Mouse (Mus musculus) neural tube, embryonic 15.5 days (tissue): Measurements from ENCODE around the gene Cxcl3. TPM values are rescaled to one million over a fixed set of nuclear protein-coding genes. Genes with fewer than 3 reads are reported as not detected.
A peak's percentile ranks its signal among the peaks of the same experiment; 100 is the strongest.

Experiments used
- ATAC-seq: fragments of 200-750 bp; cut with Nextera tagmentation; 2 replicates; pipeline ENCODE4 v1.8.0; 2017; ENCODE audit warnings: mild to moderate bottlenecking, moderate TSS enrichment, moderate library complexity; ENCODE audit not compliant: low FRiP score
- H3K27ac ChIP-seq: fragments of 300-500 bp; sonication (generic); replicated peaks from 2 replicates; pipeline ENCODE4 v1.5.1; 2015; ENCODE audit warnings: mild to moderate bottlenecking, inconsistent platforms
- H3K27me3 ChIP-seq: fragments of 300-500 bp; sonication (generic); replicated peaks from 2 replicates; pipeline ENCODE4 v1.6.1; 2015; ENCODE audit warnings: inconsistent platforms
- H3K36me3 ChIP-seq: fragments of 300-500 bp; sonication (generic); 2 replicates; pipeline ENCODE4 v1.6.1; 2015; ENCODE audit warnings: inconsistent platforms
- H3K4me1 ChIP-seq: fragments of 300-500 bp; sonication (generic); 2 replicates; pipeline ENCODE4 v1.6.1; 2015; ENCODE audit warnings: inconsistent platforms
- H3K4me2 ChIP-seq: fragments of 300-500 bp; sonication (generic); 2 replicates; pipeline ENCODE4 v1.6.1; 2015; ENCODE audit warnings: inconsistent platforms, mild to moderate bottlenecking, moderate library complexity
- H3K4me3 ChIP-seq: fragments of 300-500 bp; sonication (generic); replicated peaks from 2 replicates; pipeline ENCODE4 v1.5.1; 2015; ENCODE audit warnings: mild to moderate bottlenecking, inconsistent platforms
- H3K9ac ChIP-seq: fragments of 300-500 bp; sonication (generic); replicated peaks from 2 replicates; pipeline ENCODE4 v1.6.1; 2015; ENCODE audit warnings: mild to moderate bottlenecking, inconsistent platforms
- H3K9me3 ChIP-seq: fragments of 300-500 bp; sonication (generic); replicated peaks from 2 replicates; pipeline ENCODE4 v1.6.1; 2016; ENCODE audit warnings: inconsistent platforms
- WGBS: fragments of 180-500 bp; shearing (Covaris S2); methylation state at CpG from one replicate; pipeline ENCODE4 v1.1.7; 2015; ENCODE audit warnings: mixed read lengths; 5-methylcytosine and 5-hydroxymethylcytosine counted together
- polyA plus RNA-seq: library from polyadenylated mRNA; unstranded; fragments of >200 nt; fragmentation: Nextera tagmentation; extraction: Ambion mirVana; gene quantifications from 2 replicates; pipeline ENCODE4 v1.2.1, GENCODE M21; 2015

The Cxcl3 gene
- 0.18 and 0.20 TPM in 2 replicates for polyA plus RNA-seq

DNA sequence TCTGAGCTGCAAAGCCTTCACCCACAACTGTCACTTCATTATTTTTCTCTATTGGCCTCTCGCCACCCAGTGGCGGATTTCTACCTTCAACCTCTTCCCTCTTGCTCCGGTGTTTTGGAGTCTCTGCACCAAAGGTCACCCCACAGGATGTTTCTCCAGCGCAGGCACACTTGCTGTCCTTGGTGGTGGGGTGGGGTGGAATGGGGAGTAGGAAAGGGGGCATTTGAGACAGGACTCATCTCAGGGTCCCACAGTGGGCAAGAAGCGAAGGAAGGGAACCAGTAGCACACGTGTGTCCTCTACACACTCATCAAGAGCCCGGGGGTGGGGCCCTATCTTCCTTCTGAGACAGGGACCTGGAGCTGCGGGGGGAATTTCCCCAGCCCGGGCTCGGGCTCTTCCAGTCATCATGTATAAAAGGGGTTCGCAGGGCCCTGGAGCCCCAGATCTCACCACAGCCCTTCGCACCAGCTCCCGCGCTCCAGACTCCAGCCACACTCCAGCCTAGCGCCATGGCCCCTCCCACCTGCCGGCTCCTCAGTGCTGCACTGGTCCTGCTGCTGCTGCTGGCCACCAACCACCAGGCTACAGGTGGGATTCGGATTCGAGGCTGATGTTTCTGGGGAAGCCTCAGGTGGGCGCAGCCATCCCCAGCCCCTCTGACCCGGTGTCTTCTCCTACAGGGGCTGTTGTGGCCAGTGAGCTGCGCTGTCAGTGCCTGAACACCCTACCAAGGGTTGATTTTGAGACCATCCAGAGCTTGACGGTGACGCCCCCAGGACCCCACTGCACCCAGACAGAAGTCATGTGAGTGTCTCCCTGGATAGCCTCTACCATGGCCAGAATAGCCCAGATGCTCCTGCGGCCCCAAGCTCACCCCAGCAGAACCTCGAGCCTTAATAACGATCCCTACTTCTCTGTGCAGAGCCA is at the start of gene Cxcl3:
Gene Cxcl3, plus strand, starts transcription at position 445 of the 930 bp plus-strand sequence.
- H3K27me3 ChIP-seq: no peaks in the 10 kb centered on the region
- H3K9me3 ChIP-seq: no peaks in the 10 kb centered on the region
- H3K4me2 ChIP-seq: peak within 1 kb of the TSS; percentile 85
- no peaks in the 10 kb centered on the region for H3K36me3 ChIP-seq
- peak within 1 kb of the TSS; percentile 41 for H3K4me3 ChIP-seq
- no peak within 1 kb of the TSS for H3K27ac ChIP-seq
- H3K4me1 ChIP-seq: peaks cover 7% of the 10 kb centered on the region
- peak; percentile 92 for ATAC-seq
- WGBS: 19% methylated on average over 26 of the region's 26 CpGs
- peak within 1 kb of the TSS; percentile 30; the same call in 1 of the 2 replicates for H3K9ac ChIP-seq

DNA sequence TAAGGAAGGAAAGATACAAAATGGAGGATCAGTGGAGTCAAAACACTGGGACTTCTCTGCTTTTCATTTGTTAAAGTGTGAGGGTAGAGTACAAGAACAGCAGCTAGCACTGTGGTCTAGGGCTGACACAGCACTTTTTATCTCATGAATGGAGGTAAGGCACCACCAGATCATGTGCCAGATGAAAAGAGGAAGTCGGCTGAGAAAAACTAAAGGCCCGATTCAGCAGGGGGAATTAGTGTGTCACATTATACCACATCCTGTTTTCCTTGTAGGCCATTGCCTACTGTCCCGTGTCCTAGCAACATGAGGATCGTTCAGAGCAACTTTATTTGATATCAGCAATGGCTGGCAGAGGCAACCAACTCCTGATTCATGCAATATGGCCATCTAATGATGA is 43.9 kb upstream of the Cxcl3 start:
- WGBS: 73% methylated on average over 4 of the region's 4 CpGs
- no peaks in the 10 kb centered on the region for H3K27me3 ChIP-seq

DNA sequence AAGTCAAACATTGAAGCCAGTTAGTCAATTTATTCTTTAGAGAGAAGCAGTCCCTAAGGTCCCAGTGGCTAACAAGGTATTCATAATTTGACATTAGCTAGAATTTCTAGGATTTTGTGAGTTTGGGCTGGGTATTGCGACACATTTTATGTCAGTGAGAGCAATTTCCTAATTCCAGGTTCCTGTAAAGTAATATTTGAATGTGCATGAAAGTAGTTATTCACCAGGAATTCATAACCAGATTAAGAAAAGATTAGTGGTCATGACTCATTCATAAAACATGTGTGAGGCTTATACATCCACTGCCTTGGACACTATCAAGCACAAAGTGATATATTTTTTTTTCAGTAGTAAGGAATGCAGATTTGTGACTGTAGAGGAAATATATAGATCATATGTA is 32.0 kb upstream of the Cxcl3 start:
- Histone ChIP-seq H3K4me2 (no peak overlapping the region), H3K9me3 (no peaks in the 10 kb centered on the region), H3K4me1 (peaks cover 6% of the 10 kb centered on the region), H3K27me3 (no peaks in the 10 kb centered on the region), H3K27ac (no peak overlapping the region), H3K36me3 (no peaks in the 10 kb centered on the region), H3K4me3 (no peak overlapping the region), H3K9ac (no peak overlapping the region)
- no peak for ATAC-seq
- 96% methylated on average over 1 of the region's 1 CpGs for WGBS

More for the DNA sequence above, 43.9 kb upstream of the Cxcl3 start:
- H3K9me3 ChIP-seq: no peaks in the 10 kb centered on the region
- no peak for ATAC-seq
- H3K4me1 ChIP-seq: no peaks in the 10 kb centered on the region
- no peak overlapping the region for H3K4me3 ChIP-seq
- no peaks in the 10 kb centered on the region for H3K36me3 ChIP-seq
- no peak overlapping the region for H3K9ac ChIP-seq
- H3K27ac ChIP-seq: no peak overlapping the region
- no peak overlapping the region for H3K4me2 ChIP-seq

DNA sequence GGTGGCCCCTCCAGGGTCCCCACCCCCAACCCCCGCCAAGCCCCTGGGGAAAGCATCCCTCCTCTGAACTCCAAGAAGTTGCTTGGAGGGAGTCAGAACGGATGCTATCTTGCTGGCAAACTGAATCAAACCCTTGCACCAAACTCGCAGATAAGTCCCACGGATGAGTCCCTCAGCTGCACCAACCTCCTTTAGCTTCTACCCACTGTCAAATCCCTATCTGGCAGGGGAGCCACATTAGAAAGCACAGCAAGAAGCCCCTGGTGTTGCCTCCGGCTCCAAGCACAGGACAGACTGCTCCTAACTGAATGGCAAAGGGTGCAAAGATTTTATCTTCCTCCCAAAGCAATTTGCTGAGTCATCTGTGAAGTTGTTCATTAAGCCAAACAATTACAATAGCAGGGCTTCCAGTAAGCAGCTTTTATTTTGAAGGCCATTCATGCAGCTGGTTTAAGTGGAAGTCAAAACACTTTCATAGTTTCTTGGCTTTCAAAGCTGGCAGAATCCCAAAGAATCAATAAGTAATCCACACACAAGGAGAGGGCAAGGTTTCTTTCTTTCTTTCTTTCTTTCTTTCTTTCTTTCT is 27.8 kb upstream of the Cxcl3 start:
- 58% methylated on average over 5 of the region's 5 CpGs for WGBS
- Histone ChIP-seq H3K4me3 (no peak overlapping the region), H3K27me3 (0 out of 2 replicates have a peak, but pooled peaks cover 7% of the 10 kb centered on the region), H3K9ac (no peak overlapping the region), H3K4me2 (no peak overlapping the region), H3K9me3 (no peaks in the 10 kb centered on the region), H3K27ac (no peak overlapping the region), H3K4me1 (peaks cover 15% of the 10 kb centered on the region), H3K36me3 (no peaks in the 10 kb centered on the region)
- ATAC-seq: no peak

DNA sequence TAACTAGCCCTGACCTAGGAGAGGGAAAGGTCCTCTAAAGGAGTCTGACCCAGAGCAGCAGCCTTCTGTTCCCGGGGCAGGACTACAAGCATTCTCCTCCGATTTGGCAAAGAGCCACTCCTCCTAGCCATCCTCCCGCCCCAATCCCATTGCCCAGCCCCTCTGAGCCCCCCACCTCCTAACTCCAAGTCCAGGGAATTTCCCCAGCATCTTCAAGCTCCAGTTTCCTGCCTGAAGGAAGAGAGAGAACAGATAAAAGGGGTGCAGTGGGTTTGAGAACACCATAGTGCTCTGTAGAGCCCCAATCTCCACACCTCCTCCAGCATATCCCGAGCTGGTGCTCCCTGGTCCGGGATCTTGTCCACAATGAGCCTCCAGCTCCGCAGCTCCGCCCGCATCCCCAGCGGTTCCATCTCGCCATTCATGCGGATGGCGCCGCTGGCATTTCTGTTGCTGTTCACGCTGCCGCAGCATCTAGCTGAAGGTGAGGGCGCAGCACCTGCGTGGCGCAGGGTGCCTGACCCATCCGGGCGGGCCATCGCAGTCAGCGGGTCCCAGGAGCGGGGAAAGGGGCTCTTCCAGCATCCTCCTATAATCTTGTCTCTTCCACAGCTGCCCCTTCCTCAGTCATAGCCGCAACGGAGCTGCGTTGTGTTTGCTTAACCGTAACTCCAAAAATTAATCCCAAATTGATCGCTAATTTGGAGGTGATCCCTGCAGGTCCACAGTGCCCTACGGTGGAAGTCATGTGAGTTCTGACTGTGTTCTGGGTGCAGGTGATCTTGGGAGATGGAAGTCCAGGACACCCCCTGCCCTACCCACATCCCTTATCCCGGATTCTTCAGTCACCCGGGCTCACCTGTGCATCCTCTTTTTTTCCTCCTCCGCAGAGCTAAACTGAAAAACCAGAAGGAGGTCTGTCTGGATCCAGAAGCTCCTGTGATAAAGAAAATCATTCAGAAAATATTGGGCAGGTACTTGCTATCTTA is 26.5 kb upstream of the Cxcl3 start, which contains the start of gene Cxcl5:
Gene Cxcl5, plus strand, starts transcription at position 284 of the 989 bp plus-strand sequence.
- H3K9me3 ChIP-seq: no peaks in the 10 kb centered on the region
- WGBS: 6% methylated on average over 32 of the region's 32 CpGs
- H3K4me3 ChIP-seq: peak within 1 kb of the TSS; percentile 57
- no peaks in the 10 kb centered on the region for H3K36me3 ChIP-seq
- peaks cover 15% of the 10 kb centered on the region for H3K4me1 ChIP-seq
- peak within 1 kb of the TSS; percentile 95 for H3K4me2 ChIP-seq
- ATAC-seq: peak; percentile 78
- 0 out of 2 replicates have a peak, but pooled peaks cover 7% of the 10 kb centered on the region for H3K27me3 ChIP-seq
- H3K27ac ChIP-seq: no peak within 1 kb of the TSS
- H3K9ac ChIP-seq: peak within 1 kb of the TSS; percentile 74

DNA sequence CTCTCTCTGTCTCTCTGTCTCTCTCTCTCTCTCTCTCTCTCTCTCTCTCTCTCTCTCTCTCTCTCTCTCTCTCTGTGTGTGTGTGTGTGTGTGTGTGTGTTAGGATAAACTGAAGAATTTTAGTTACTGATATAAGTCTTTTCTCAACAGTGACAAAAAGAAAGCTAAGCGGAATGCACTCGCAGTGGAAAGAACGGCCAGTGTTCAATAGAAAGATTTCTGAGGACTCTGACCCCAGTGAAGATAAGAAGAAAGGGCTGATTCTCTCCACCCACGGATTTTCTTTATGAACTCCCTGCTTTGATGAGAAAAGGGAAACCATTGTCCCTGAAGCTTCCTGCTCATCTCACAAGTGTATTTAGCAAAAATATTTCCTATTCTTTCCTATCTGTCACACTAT is 25.6 kb upstream of the Cxcl3 start:
- Histone ChIP-seq H3K9me3 (no peaks in the 10 kb centered on the region), H3K27me3 (0 out of 2 replicates have a peak, but pooled peaks cover 7% of the 10 kb centered on the region), H3K4me2 (no peak overlapping the region; the same call in 1 of the 2 replicates), H3K9ac (no peak overlapping the region), H3K4me3 (no peak overlapping the region), H3K36me3 (no peaks in the 10 kb centered on the region), H3K4me1 (peaks cover 15% of the 10 kb centered on the region), H3K27ac (no peak overlapping the region)
- ATAC-seq: no peak
- WGBS: 45% methylated on average over 4 of the region's 4 CpGs

DNA sequence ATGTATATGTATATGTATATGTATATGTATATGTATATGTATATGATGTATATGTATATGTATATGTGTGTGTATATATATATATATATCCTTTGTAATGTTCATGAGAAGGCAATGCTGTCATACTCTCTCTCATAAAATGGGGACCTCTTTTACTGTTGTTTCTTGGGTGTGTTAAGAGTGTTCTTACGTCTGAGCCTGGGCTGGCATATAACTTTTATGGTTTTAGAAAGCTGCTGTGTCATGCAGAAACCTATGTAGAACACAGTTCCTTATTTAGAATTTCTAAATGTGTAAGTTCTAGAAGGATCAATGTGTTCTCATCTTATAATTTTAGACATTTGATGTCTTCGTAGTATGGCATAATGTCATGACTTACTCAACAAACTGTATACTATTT is 25.1 kb upstream of the Cxcl3 start:
- no peak overlapping the region for H3K4me2 ChIP-seq
- no peak overlapping the region for H3K9ac ChIP-seq
- 95% methylated on average over 2 of the region's 2 CpGs for WGBS
- H3K36me3 ChIP-seq: no peaks in the 10 kb centered on the region
- peaks cover 15% of the 10 kb centered on the region for H3K4me1 ChIP-seq
- 0 out of 2 replicates have a peak, but pooled peaks cover 7% of the 10 kb centered on the region for H3K27me3 ChIP-seq
- no peak for ATAC-seq
- no peak overlapping the region for H3K27ac ChIP-seq
- no peaks in the 10 kb centered on the region for H3K9me3 ChIP-seq
- H3K4me3 ChIP-seq: no peak overlapping the region

DNA sequence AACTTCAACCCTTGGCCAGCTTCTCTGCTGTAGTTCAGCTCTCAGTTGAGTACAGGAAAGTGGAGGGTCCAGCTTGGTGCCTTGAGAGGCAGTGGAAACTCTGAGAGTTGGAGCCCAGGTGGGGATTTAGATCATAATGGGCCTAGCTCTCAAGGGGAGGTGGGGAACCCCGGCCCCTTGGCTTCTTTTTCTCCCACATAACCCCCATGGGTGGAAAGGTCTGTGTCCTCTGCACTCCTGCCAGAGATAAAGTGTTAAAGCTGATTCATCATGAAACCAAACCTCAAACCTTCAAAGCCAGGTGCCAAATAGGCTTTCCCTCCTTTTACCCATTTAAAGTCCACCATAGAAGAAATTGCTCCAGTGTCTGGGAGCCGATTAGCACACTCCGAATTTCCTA is 24.1 kb upstream of the Cxcl3 start:
- Histone ChIP-seq H3K9me3 (no peaks in the 10 kb centered on the region), H3K4me2 (no peak overlapping the region), H3K4me3 (no peak overlapping the region), H3K27ac (no peak overlapping the region), H3K36me3 (no peaks in the 10 kb centered on the region), H3K27me3 (0 out of 2 replicates have a peak, but pooled peaks cover 7% of the 10 kb centered on the region), H3K4me1 (peaks cover 15% of the 10 kb centered on the region), H3K9ac (no peak overlapping the region)
- WGBS: 91% methylated on average over 3 of the region's 3 CpGs
- ATAC-seq: no peak

DNA sequence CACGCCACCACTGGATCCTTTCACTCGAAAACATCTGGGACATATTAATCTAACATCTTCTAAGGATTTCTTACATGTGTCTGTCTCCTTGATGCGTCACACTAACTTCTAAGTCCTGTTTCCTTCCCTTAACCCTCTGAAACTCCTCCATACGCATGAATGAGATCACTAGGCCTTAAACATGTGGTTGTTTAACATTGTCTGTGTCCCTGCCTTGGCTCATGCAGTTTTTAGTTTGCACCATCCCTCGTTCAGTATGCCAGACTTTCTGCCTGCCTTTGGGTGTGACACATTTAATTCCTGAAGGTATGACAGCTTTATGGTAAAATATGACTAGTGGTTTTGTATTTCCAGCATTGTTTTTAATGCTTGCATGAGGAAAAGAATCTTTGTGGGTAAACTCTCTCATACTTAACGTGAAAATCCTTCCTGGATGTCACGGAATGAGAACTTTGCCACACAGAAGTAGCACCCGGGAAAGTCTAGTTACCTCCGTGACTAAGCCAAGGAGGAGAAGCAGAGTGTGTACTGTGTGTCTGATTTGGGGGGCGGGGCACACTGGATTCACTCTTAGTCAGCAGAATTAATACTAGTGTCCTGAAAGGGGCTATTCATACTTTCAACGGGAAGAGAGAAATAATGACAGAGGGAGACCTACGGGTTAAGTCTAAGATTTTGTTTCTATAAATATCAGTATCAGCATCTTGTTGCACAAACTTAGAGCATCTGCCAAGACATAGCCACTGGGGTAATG is 21.8 kb upstream of the Cxcl3 start:
- no peaks in the 10 kb centered on the region for H3K36me3 ChIP-seq
- 0 out of 2 replicates have a peak, but pooled peaks cover 7% of the 10 kb centered on the region for H3K27me3 ChIP-seq
- 81% methylated on average over 12 of the region's 12 CpGs for WGBS
- H3K4me1 ChIP-seq: peaks cover 8% of the 10 kb centered on the region
- no peak for ATAC-seq
- H3K4me2 ChIP-seq: no peak overlapping the region
- no peak overlapping the region for H3K27ac ChIP-seq
- H3K9me3 ChIP-seq: no peaks in the 10 kb centered on the region
- no peak overlapping the region for H3K4me3 ChIP-seq
- no peak overlapping the region for H3K9ac ChIP-seq

DNA sequence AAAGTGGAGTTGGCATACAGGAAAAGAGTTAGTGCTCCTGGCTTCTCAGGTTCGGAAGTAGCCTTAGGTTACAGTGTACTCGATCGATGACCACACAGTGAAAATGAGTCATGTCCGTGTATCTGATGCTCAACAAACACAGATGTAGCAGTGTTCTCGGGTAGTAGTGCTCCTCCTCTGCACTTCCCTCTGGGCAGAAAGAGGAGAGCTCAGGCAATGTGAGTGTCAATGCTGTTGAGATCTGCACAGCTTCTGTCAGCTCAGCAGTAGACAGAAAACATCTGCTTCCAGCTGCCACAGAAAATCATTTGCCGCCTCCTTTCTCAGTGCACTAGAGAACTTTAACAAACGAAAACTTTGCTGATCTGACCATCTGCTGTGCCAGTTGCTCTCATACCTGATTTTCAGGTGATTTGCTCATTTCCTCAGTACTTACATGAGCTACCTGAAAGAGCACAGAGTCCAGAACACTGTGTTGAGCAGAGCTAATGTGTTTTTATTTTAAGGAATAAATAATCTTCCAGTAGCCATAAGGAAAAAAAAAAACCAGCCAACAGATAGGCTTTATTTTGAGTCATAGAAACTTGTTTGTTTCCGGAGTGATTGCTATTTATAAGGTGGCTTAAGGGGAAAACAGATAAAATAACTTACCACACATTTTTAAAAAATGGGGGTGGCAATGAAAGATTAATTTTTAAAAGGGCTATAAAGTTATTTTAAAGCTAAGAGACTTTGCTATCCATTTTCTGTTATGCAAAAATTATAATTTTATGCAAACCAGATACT is 19.9 kb upstream of the Cxcl3 start:
- WGBS: 81% methylated on average over 8 of the region's 8 CpGs
- Histone ChIP-seq H3K4me3 (no peak overlapping the region), H3K4me1 (no peaks in the 10 kb centered on the region), H3K4me2 (no peak overlapping the region), H3K9me3 (no peaks in the 10 kb centered on the region), H3K36me3 (no peaks in the 10 kb centered on the region), H3K27ac (no peak overlapping the region), H3K27me3 (0 out of 2 replicates have a peak, but pooled peaks cover 4% of the 10 kb centered on the region), H3K9ac (no peak overlapping the region)
- no peak for ATAC-seq
